Mouse (Mus musculus) heart, adult 2 months (tissue): Measurements from ENCODE around the gene Sdr16c6.

Experiments
- CTCF ChIP-seq: fragments of 200-600 bp; IDR thresholded peaks from 2 replicates; pipeline ENCODE4 v1.8.1; 2022; ENCODE audit warnings: antibody characterized with exemption, mild to moderate bottlenecking, moderate library complexity
- EP300 ChIP-seq: fragments of 200-500 bp; IDR thresholded peaks from 2 replicates; pipeline ENCODE4 v1.6.1; 2011; ENCODE audit warnings: low read depth, low read length, control low read depth; ENCODE audit not compliant: insufficient read depth
- POLR2A ChIP-seq: fragments of 200-500 bp; IDR thresholded peaks from 2 replicates; pipeline ENCODE4 v1.6.1; 2011; ENCODE audit warnings: mild to moderate bottlenecking, low read depth, low read length, control low read depth; ENCODE audit not compliant: insufficient read depth

- no peak for TF ChIP-seq EP300
- TF ChIP-seq CTCF, result no peak
- TF ChIP-seq POLR2A, result no peak
Observed at GRCm38 (mm10) chr4:4080180-4080579, 2.9 kb upstream of the Sdr16c6 start.
